Mouse (Mus musculus) thymus, postnatal 25 days (tissue): ENCODE data around the gene Pde1b.

ENCODE experiments used
- DNase-seq: peaks from one replicate; pipeline ENCODE4 v3.0.0; 2022

Pde1b gene

DNA sequence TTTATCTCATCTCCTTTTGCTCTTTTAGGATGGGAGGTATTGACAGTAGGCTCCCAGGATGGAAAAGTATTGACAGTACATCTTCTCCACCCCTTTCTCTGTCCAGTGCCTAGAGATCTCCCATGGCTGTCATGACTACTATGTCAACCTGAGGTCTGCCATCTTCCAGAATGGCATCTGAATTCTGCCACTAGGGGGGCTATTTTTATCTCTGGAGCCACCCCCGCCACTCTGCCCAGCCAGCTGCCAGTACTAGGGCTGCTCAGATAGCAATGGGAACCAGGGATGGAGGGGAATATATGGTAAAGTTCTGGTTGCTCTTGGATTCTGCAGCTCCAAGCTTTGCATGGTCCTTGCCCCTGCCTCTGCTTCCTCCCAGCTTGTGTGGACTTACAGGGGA lies 8.8 kb downstream of the Pde1b start:
- DNase-seq, result no peak

DNA sequence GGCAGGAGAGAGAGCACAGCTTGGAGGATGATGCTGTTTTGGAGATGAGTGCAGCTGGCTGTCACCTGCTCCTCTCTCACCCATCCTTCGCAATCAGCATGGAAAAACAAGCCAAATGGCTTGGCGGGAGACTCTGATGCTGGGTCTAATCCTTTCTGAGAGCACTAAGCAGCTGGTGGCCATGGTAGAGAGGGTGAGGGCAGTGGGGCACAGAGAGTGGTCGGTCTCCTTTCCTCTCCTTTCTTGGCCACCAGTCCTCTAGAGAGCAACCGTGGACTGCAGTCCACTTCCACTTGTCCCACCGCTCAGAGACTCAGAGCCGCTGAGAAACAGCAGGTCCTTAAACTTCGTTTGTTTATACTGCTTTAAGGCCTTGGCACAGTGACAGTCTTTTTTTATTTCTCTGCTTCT lies 10.8 kb downstream of the Pde1b start:
- no peak for DNase-seq

DNA sequence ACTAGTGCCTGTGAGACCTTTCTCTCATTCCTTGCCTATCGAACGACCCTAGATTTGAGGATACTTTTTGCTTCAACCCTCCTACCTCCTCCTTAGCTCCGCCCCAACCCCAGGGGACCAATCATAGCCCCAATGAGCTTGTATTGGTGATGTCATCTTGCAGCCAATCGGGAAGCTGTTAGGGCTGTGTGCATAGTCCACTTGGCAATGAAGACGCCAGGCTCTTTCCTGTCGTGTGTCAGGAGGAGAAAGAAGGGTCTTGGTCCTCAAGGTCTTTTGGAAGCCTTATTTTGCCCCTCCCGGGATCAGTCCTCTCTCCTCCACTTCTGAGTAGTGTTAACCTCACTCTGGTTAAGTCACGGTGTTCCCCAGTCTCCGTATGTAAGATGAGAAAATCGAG lies 11.3 kb downstream of the Pde1b start:
- DNase-seq, result peak; percentile 50

DNA sequence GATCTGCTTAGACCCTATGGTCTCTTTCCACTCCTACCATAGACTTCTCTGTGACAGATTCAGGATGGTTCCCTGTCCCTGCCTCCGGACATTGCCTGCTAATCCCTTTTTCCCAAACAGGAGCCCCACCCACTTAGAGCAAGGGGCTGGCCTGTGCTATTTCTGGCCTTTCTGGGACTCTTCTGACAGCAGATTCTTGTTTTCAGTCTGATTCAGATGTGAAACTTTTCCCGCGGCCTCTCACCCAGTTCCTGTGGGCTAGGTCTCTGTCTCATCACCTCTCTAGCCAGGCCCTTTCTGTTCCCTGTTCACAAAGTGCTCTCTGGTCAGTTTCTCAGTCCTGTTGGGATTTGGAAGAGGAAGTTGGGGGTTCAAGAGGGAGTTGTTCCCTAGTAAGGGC lies 12.1 kb downstream of the Pde1b start:
- no peak for DNase-seq

DNA sequence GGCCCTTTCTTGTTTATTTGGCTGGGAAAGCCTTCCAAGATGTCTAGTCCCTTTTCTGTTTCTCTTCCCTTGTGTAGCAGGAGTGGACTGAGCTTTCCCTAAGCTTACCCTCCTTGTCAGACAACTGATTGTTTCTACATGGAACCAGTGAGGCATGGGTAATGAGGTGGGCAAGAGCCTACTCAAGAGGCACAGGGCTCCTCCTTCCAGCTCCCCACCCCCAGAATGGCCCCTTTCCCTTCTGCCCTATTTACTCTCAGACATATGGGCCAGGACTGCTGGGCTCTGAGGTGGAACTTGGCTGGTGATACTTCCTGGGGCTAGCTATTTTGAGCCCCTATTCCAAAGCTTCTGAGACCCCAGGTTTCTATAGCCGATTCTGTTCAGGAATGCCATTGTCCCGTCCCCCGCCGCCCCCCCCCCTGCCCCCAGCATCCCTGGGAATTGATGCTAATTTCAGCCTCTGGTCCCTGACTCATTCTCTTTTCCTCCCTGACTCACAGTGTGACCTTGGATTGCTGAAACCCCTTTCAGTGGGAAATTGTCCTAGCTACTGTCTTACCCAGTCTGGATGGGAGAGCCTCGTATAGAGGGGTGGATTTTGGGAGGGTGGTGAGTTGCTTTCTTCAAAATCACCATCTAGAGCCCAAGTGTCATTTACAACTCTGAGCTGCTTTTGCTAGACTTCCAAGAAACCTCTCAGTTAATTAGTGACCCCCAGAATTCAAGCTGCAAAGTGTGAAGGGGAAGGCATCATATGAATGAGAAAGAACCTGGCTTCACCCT lies 16.0 kb downstream of the Pde1b start:
- no peak for DNase-seq

DNA sequence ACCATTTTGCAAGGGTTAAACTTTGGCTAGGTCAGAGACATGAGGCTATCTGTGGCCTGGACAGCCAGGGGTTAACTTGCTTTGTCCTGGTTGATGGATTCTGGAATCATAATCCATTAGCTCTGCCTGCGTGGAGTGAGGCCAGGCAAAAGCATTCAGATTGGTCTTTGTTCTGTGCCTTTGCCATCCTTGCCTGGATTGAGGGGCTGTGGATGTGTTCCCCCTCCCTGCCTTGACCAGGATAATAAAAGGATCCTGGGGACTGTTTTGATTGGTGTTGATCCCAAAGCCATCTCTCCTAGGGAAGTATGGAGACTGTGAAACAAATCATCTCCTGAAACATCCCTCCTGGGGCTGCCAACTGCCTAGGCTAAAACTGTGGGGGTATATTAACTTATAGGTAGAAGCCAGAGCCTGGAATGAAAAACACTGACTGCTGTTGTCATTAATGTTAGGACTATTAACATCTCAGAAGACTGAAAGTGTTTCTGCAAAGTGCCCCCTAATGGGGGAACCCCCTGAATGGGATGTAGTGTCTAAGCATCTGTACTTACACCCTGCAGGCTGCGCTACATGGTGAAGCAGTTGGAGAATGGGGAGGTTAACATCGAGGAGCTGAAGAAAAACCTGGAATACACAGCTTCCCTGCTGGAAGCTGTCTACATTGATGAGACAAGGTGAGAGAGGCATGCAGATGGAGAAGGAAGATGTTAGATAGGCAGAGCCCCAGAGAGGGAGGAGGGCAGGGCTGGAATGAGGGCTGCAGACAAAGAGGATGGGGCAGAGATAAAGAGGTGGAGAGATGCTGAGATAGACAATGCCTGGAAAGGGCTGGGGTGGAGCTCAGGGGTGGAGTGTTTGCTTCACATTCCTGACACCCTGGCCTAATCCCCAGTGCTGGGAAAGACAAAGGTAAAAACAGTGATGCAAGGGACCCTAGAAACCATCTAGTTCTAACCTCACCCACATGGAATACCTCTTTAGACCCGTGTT lies 16.8 kb downstream of the Pde1b start:
- DNase-seq, result no peak

DNA sequence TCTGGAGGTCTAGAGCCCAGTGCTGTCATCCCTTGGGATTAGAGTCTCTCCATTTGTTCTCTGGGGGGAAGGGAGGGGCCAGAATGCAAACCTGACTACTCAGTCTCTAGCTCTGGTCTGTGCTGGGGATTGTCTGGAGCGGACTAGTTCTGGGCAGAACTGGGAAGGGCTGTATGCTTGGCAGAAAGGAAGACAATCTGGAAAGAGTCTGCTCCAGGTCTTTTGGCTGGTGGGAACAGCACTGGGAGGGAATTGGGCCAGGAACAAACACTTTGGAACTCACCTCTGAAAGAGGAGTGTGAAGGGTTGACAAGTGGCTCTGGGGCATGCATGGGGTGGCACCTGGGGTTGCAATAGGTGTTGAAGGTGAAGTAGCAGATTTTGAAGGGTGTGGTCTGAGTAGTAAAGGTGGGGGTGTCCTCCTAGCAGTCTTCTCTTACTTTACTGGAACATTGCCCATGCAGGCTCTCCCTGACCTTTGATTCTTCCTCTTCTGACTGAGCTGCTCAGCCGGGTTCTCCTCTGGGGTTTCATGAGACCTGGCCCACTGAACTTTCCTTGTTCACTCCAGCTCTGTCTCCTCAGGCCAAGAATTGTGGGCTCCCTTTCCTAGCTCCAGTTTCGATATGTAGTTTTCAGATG lies 19.7 kb downstream of the Pde1b start:
- no peak for DNase-seq

DNA sequence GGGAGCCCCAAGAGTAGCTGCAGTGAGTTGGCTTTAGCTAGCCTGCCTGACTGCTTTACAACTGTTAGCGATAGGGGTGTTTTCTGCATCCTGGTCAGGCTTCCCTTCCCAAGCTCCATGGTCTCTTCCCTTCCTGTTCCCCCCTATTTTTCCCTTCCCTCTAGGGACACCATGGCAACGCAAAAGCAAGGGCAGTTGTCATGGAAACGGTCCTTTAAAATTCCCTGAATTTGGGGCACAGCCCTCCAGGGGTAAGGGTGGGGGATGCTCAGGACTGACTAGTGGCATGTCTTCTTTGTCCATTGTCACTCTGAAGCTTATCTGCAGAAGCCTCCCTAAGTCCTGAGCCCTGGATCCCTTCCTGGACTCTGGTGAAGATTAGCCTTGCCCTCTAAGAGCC lies 20.3 kb downstream of the Pde1b start:
- DNase-seq, result no peak

DNA sequence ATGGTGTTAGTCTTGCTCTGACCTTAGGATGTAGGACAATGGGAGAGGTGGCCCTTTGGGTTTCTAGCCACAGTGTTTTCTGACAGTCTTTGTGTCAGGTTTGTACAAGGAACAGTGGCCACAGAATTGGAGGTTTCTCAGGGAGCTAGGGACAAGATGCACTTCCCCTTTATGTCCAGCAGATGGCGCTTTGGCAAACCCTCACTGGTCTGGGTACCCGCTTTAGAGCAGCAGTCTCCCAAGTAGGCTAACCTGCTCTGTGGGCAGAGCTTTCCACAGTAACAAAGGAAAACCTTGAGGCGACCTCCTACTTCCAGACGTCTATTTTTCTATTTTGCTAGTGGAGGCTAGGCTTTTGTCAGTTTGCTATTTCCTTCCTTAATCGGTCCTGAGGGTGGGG lies 27.5 kb downstream of the Pde1b start:
- peak; percentile 28 for DNase-seq

DNA sequence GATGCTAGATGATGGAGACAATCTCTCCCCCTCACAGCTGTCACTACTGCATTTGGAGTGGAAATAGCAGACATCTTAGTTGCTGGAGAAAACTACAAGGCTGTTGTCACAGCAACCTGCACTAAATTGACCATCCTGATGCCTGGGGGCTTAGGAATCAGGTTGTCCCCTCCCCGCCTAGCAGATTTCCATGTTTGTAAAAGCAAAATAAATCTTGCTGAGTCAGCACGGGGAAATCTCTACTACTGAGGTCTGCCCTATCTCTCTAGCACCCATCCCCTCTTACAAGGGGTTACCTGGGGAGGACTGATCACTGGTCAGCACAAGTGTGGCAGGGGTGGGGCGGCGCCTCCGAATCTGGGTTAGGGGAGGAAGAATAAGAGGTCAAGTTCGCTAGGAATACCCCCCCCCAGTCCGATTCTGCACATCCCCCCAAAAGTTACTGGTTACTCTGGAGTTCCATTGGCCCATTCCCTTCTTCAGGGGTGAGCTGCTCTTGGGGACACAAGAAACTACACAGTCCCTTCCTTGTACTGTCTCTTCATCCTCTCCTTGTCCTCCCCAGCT lies 31.3 kb downstream of the Pde1b start:
- DNase-seq, result no peak

DNA sequence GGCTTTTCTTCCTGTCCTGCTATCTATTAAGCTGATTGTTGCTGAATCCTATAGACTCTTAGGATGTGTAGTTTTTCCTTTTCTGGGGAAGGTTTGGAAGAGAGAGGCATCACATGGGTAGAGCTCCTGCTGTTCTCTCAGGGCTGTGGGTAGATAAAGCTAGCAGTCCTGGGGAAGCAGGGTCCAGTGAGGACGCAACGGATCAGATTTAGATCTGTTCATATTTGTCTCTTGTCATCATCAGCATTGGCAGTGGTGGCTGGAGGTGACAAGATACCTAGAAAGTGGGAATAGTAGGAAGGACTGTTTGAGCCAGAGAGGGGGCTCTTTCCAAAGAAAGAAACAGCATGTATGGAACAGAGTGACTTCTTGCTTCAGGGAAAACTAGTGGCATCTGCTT lies 32.2 kb downstream of the Pde1b start:
- no peak for DNase-seq

DNA sequence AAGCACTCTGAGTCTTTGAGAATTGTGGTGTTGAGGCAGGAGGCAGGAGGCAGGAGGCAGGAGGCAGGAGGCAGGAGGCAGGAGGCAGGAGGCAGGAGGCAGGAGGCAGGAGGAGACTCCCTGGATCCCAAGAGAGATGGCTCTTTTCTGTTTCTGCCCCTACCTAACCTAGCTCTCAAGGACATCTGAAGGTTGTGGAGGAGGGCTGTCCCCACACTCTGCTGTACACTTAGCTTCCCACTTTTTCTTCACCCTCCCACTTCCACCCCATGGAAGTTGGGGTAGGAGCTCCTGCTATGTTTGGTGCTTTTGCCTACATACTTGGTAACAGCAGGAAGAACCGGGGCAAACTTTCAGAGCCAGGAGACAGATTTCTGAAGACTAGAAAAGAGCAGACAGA lies 33.0 kb downstream of the Pde1b start:
- DNase-seq, result no peak

DNA sequence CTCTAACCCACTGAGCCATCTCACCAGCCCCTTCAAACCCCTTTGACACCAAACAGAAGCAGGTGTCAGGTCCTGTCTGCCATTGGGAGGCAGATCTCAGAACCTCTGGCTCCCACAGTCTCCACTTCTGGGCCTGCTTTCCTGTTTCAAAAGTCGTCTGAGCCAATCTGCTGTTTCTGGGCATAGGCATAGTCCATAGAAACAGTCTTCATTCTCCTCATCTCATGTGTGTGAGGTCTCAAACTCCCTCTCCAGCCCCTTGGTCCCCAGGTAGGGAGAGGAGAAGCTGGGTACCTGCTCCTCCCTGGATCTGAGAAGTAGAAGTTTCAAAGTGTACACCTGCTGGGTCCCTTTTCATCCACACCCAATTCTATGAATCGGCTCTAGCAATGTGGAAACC lies 33.6 kb downstream of the Pde1b start:
- no peak for DNase-seq

DNA sequence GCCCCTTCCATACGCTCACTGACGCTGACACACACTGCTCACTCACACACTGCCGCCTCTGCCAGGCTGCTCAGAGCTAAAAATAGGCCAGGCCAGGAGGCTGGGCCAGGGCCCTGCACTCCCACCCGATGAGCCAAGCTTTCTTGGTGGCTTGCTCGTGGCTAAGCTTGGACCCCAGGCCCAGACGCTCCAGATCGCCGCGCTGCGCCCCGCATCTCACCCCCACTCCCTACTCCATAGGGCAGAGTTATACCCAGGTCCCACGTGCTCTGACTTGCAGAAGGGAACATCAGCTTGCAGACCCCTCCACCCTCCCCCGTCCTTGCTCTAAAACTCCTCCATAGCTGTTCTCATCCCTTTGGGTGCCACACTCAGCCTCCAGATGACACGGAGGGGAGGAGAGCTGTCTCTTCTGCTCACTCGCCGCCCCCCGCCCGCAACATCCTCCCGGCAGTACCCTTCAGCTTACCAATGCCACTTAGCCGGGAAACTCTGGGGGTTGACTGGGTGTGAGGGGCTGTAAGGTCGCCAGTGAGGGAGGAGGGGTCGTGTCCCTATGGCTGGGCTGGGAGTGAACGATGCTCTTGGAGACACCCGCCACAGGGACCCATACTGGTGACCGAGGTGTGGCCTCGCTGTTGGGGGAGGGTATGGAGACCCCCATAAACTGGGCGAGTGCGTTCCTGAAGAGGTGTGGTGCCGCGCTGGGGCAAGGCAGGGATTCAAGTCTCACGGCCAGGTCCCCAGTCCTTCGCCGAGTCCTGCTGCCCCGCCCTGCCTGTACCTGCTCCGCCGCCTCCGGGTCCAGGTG lies 34.4 kb downstream of the Pde1b start:
- no peak for DNase-seq

DNA sequence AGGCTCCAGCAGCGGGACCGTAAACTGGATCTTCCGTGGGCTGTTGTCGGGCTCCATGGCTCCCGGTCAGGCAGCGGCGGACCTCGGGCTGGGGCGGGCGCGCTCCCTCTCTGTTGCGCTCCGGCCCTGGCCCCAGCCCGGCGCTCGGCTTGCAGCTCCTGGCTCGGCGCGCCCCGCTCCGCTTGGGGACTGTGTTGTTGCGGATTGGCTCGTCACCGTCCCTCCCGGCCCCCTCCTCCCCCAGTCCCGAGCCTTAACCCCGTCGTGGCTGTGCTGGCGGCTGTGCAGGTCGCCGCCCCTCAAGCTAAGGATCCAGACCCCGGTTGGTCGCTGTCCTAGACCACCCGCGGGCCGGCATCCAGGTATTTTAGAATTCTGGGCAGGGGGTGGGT lies 35.0 kb downstream of the Pde1b start, which contains the start of gene Ppp1r1a:
Gene Ppp1r1a, minus strand, starts transcription at position 182 of the 392 bp plus-strand sequence.
- DNase-seq, result no peak

DNA sequence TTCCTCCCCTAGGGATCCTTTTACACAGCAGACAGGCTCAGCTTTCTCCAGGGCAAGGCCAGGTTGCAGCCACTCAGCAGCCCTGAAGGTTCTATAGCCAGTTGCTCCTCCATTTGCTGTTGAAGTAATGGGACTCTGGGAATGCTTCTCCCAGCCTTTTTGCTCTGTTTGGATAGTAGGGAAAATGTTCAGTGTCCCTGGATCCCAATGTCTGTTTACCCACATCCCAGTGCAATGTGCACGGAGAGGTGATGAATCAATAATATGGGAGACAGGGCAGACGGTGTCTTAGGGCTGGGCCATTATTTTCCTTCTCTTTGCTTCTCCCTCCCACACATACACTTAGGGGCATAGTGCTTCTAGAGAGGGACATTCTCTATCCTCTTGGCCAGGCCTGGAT lies 36.4 kb downstream of the Pde1b start:
- no peak for DNase-seq

DNA sequence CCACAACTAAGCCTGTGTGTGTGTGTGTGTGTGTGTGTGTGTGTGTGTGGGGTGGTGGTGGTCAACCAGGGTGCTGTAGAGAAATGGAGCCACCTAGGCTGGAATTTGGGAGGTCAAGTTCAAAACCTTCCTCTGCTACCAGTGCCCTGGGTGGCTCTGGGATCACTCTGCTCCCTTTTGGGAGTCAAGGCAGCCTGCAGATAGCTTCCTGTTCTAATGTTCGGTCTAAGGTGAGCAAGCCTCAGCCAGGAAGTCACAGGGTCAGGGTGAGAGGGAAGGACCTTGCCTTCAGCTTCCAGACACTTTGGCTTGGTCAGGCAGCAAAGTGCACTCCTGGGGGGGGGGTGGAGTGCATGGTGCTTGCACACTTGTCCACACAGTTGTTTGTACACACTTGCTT lies 37.8 kb downstream of the Pde1b start:
- DNase-seq, result no peak

DNA sequence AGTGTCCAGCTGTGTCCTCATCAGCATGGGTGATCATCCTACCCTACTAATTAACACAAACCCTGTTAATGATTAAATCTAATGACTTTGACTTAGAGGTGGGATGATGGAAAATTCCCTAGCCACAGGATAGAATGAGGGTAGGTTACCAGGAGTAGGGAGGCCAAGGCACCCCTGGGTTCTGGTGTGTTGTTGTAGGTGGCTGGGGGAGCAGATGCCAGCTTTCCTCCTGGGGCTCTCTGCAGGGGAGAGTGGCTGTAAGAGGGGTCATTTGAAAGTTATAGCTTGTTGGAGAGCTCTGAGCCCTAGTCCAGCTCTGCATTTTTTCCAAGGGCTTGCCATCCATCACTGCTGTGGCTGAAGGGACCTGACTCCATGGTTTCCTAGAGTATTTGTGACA lies 39.7 kb downstream of the Pde1b start:
- no peak for DNase-seq

DNA sequence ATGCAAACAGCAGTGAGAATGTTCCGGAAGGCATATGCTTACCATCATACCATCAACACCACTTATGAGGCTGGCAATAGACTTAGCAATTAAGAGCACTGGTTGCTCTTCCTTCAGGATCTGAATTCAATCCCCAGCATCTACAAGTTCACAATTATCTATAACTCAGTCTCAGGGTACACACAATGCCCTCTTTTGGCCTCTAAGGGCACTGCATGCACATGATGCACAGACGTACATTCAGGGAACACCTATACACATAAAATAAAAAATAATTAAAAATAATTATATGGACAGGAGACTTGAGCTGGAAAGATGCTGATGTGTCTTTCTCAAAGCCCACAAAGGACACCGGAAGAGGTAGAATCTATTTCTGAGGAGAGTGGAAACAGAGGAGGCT lies 45.1 kb downstream of the Pde1b start:
- DNase-seq, result no peak

DNA sequence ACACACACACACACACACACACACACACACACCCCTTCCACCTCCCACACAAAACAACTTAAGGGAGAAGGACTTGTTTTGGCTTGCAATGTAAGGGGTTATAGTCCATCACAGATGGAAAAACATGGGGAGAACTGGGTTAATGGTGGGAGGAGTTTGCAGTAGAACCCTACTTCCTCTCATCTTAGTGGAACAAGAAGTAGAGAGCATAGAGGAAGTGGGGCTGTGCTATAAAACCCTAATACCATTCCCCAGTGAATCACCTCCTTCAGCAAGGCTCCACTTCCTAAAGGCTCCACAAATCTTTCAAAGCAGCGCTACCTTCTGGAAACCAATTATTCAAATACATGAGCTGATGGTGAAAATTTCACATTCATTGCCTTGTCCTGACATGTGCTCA lies 46.6 kb downstream of the Pde1b start:
- DNase-seq, result no peak

DNA sequence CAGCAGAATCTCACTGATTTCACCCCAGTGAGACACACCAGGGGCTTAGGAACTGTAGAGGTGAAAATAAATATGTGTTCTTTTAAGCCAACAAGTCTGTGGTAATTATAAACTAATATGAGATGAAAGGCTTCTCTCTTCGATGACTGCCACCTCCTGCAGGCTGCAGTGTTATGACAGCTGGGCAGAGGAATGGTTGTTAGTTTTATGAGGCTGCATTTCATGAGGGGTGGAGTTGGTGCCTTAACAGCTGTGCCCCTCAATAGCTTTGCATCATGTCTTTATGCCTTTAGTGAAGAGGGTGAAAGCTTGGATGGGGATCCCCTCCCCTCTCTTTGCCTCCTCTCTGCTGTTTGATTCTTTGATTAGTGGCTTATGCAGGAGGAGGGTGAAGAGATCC lies 48.2 kb downstream of the Pde1b start:
- no peak for DNase-seq

DNA sequence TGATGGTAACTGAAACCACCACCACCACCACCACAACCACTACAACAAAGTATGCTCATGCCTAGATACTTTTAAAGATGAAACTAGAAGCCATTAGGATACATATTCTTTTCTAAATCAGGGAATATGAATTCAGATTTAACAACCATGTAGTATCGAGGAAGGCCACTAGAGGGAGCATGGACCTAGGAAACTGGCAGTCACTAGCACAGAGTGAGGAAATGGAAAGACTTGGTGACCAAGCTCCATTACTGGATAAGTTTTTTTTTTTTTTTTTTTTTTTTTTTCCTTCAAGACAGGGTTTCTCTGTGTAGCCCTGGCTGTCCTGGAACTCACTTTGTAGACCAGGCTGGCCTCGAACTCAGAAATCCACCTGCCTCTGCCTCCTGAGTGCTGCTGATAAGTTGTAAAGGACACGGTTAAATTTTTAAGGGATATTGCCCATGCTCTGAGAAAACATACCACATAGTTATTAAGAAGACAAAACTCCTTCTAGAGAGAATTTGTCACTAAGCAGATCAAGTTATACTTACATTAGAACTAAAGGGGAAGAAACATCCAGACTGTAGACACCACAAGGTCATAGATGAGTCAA lies 49.4 kb downstream of the Pde1b start:
- DNase-seq, result no peak
